Mouse (Mus musculus): Measurements from ENCODE around the gene Ahcy. TPM values are rescaled to one million over a fixed set of nuclear protein-coding genes. Genes with fewer than 3 reads are reported as not detected.
A peak's percentile ranks its signal among the peaks of the same experiment; 100 is the strongest.

Ahcy gene
- total and polyA plus RNA-seq, 3 experiments, result 364 to 529 (median 514) TPM

DNA sequence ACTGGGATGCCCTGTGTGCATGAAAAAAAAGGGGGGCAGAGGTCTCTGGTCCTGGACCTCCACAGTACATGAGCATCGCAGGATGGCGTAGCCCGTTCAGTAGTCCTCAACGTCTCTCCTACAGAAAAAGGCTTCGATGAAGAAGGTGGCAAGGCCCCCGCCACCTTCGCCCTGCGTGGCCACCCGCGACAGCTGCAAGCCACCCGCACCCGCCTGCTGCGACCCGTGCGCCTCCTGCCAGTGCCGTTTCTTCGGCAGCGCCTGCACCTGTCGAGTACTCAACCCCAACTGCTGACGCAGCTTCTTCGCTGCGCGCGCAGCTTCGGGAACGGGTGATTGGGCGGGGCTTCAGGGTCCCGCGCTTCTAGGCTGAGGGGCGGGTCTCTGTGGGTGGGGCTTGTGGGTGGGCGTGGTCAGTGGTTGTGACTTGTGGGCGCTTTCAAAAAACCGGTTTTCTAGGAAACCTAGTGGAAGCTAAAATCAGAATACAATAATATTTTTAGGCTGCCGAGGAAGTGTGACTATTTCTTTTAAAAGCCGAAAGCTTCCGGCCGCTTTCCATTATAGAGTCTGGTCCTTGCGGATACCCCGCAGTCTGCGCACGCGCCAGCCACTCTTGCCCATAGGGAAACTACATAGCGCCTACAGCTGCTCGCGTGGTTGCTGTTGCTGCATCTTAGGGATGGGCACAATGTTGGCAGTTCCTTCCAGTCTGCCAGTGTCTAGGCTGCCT, 23.6 kb downstream of the Ahcy start:
- H3K9ac ChIP-seq (ENCODE audit: insufficient read depth, low read depth), result peak overlapping the region; percentile 80
- peak overlapping the region; percentile 63 to 81 (median 70) for H3K4me3 ChIP-seq (replicated peaks in 1 of 3; ENCODE audit: low read depth in 2 of 3, low read length in 2 of 3, poor library complexity in 1 of 3)
- H3K27ac ChIP-seq (ENCODE audit: insufficient read depth, low read depth), result peak overlapping the region; percentile 90
- no peaks in the 10 kb centered on the region for H3K27me3 ChIP-seq (replicated peaks)
- TF ChIP-seq USF2 (conservative IDR thresholded peaks at IDR 0.05; ENCODE audit: low read depth, low read length), result no peak
- 0 out of 2 replicates have a peak, but pooled peaks have one; percentile 52 for TF ChIP-seq HCFC1 (IDR thresholded peaks at IDR 0.05; ENCODE audit: low read depth, low read length)
- TF ChIP-seq IRF4 (IDR thresholded peaks at IDR 0.05; ENCODE audit: low read depth, low read length), result no peak; the same call in 1 of the 2 replicates
- TF ChIP-seq RCOR1 (conservative IDR thresholded peaks at IDR 0.05; ENCODE audit: low read depth, low read length), result peak; percentile 63; the same call in 1 of the 2 replicates
- no peak for TF ChIP-seq ZKSCAN1 (IDR thresholded peaks at IDR 0.05; ENCODE audit: borderline replicate concordance, low read depth, low read length)
- peak; percentile 23; the same call in 1 of the 2 replicates for TF ChIP-seq EP300 (IDR thresholded peaks at IDR 0.05; ENCODE audit: low read length)
- TF ChIP-seq SIN3A (IDR thresholded peaks at IDR 0.05; ENCODE audit: low read length), result no peak; the same call in none of the 2 replicates
- TF ChIP-seq MAZ (IDR thresholded peaks at IDR 0.05; ENCODE audit: low read depth, low read length), result peak; percentile 60; the same call in 1 of the 2 replicates
- peak; percentile 38; the same call in 1 of the 2 replicates for TF ChIP-seq MYC (IDR thresholded peaks at IDR 0.05; ENCODE audit: low read depth, low read length)
- no peak for TF ChIP-seq CHD2 (IDR thresholded peaks at IDR 0.05; ENCODE audit: low read length)
- peak; percentile 80 for TF ChIP-seq BHLHE40 (IDR thresholded peaks at IDR 0.05; ENCODE audit: low read depth, low read length)
- TF ChIP-seq MEF2A (IDR thresholded peaks at IDR 0.05; ENCODE audit: borderline replicate concordance, low read depth, low read length), result peak; percentile 80
- no peak for TF ChIP-seq CTCF (conservative IDR thresholded peaks at IDR 0.05 in 1 of 2, IDR thresholded peaks at IDR 0.05 in 1 of 2; ENCODE audit: low read depth in 2 of 2, low read length in 2 of 2)
- TF ChIP-seq JUN (IDR thresholded peaks at IDR 0.05; ENCODE audit: insufficient read depth, low read depth, low read length), result no peak
- peak; percentile 96 for TF ChIP-seq POLR2AphosphoS2 (IDR thresholded peaks at IDR 0.05; ENCODE audit: low read depth, low read length)
- TF ChIP-seq MAFK (IDR thresholded peaks at IDR 0.05; ENCODE audit: insufficient replicate concordance, low read length), result peak; percentile 94
- TF ChIP-seq PAX5 (IDR thresholded peaks at IDR 0.05; ENCODE audit: low read length), result no peak
- no peak; the same call in 1 of the 2 replicates for TF ChIP-seq ZNF384 (IDR thresholded peaks at IDR 0.05; ENCODE audit: low read depth, low read length)
- peak; percentile 83 for TF ChIP-seq UBTF (IDR thresholded peaks at IDR 0.05; ENCODE audit: low read depth, low read length)
- no peak for TF ChIP-seq GABPA (IDR thresholded peaks at IDR 0.05; ENCODE audit: insufficient replicate concordance, low read depth, low read length)
- no peak for TF ChIP-seq JUND (conservative IDR thresholded peaks at IDR 0.05; ENCODE audit: low read depth, low read length)
- TF ChIP-seq CHD1 (IDR thresholded peaks at IDR 0.05; ENCODE audit: low read depth, low read length), result peak; percentile 5; the same call in 1 of the 2 replicates
- TF ChIP-seq ETS1 (conservative IDR thresholded peaks at IDR 0.05; ENCODE audit: low read depth, low read length), result peak; percentile 17; the same call in 1 of the 2 replicates
- TF ChIP-seq NRF1 (IDR thresholded peaks at IDR 0.05; ENCODE audit: low read depth, low read length), result peak; percentile 82
- peak; percentile 98 for TF ChIP-seq POLR2A (IDR thresholded peaks at IDR 0.05; ENCODE audit: low read depth, low read length)
- no peak for TF ChIP-seq ZC3H11A (IDR thresholded peaks at IDR 0.05; ENCODE audit: low read depth, low read length)
- peak; percentile 36; the same call in 1 of the 2 replicates for TF ChIP-seq ELF1 (IDR thresholded peaks at IDR 0.05; ENCODE audit: low read depth, low read length)
- TF ChIP-seq SMC3 (IDR thresholded peaks at IDR 0.05; ENCODE audit: low read depth, low read length), result no peak; the same call in 1 of the 2 replicates
- no peak for TF ChIP-seq USF1 (IDR thresholded peaks at IDR 0.05; ENCODE audit: low read depth, low read length)
- TF ChIP-seq ZMIZ1 (IDR thresholded peaks at IDR 0.05; ENCODE audit: low read depth, low read length), result peak; percentile 98
- TF ChIP-seq TBP (conservative IDR thresholded peaks at IDR 0.05; ENCODE audit: low read depth, low read length), result peak; percentile 83
- TF ChIP-seq KAT2A (IDR thresholded peaks at IDR 0.05; ENCODE audit: insufficient replicate concordance, low read length), result 0 out of 2 replicates have a peak, but pooled peaks have one; percentile 55
- TF ChIP-seq MAX (IDR thresholded peaks at IDR 0.05; ENCODE audit: low read length), result peak; percentile 83
- peak; percentile 99 for TF ChIP-seq TCF12 (IDR thresholded peaks at IDR 0.05; ENCODE audit: low read depth, low read length)
- TF ChIP-seq NELFE (IDR thresholded peaks at IDR 0.05; ENCODE audit: low read depth, low read length), result peak; percentile 96
- no peak; the same call in 1 of the 2 replicates for TF ChIP-seq RAD21 (IDR thresholded peaks at IDR 0.05; ENCODE audit: low read depth, low read length)
- peak; percentile 78 for TF ChIP-seq MXI1 (IDR thresholded peaks at IDR 0.05; ENCODE audit: low read depth, low read length)
- TF ChIP-seq E2F4 (IDR thresholded peaks at IDR 0.05; ENCODE audit: insufficient replicate concordance, low read depth, low read length), result no peak; the same call in 1 of the 2 replicates
- H3K36me3 ChIP-seq (replicated peaks in 1 of 2; ENCODE audit: control insufficient read depth in 1 of 2, insufficient read depth in 1 of 2, low read length in 1 of 2), result peaks cover 2 to 31% of the 10 kb centered on the region in 2 experiments
- H3K79me2 ChIP-seq (replicated peaks; ENCODE audit: control insufficient read depth, extremely low read depth, insufficient read depth, poor library complexity, severe bottlenecking), result peaks cover 15% of the 10 kb centered on the region
- peaks cover 5 to 39% of the 10 kb centered on the region in 2 experiments for H3K4me1 ChIP-seq (ENCODE audit: control insufficient read depth in 1 of 2, insufficient read depth in 2 of 2)
- dilution Hi-C loops (cut with MboI; ENCODE audit: extremely low pct_ligation_motif_present, extremely low pct_unique_long_range_greater_than_20kb, low sequenced_read_pairs) (no loop called here), in situ Hi-C loops (cut with MboI; ENCODE audit: low pct_ligation_motif_present, low pct_unique_long_range_greater_than_20kb, low sequenced_read_pairs) (no loop called here)
- peak overlapping the region; percentile 61 for H3K4me2 ChIP-seq (ENCODE audit: insufficient read depth, low read depth, poor library complexity, severe bottlenecking)
- no peaks in the 10 kb centered on the region for H3K9me3 ChIP-seq (replicated peaks; ENCODE audit: low read length)
- DNase-seq (ENCODE audit: extremely low read depth), result peak; percentile 95

All from CH12.LX (cell line).